Mouse (Mus musculus): Measurements from ENCODE around the gene Bmp2k.

Bmp2k gene

DNA sequence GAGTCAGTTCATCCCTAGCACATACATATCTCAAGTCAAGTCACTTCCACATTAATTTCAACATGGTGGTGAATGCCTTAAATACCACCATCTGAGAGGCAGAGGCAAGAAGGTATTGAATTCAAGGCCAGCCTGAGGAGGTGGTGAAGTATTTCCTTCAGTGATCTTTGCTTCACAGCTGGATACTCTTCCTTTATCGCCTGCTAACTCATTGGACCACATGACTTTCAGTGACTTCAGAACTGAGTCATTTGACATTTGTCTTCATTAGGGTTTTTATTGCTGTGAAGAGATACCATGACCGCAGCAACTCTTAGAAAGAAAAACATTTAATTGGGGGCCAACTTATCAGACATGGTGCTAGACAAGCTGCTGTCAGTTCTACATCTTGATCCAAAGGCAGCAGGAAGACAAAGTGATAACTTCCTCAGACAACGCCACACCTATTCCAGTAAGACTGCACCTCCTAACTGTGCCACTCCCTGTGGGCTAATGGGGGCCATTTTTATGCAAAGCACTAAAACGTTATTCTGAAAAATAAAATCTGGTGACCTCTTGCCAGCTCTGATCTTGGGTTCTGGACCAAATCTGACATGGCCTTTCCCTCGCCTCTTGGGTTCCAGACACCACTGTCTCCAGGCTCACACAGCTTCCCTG, 24.9 kb upstream of the Bmp2k start:
- no peak for DNase-seq (ENCODE audit: low spot score)

DNA sequence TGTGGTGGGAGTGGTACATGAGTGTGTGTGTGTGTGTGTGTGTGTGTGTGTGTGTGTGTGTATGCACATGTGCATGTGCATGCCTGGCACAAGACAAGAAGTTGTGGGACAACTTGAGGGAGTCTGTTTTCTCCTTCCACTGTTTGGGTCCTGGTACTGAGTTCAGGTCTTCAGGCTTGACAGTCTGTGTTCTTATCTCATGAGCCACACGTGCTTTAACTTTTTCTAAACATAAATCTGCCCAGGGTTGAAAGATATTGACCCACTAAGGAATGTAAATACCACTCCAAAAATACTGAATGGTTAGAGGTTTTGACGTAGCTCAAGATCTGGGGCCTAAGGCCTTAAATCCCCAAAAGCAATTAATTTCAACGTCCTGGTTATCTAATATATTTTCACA, 23.8 kb upstream of the Bmp2k start:
- no peak for DNase-seq (ENCODE audit: low spot score)

- DNase-seq (ENCODE audit: low spot score), result no peak
Observed at GRCm38 (mm10) chr5:96974661-96975060, 22.8 kb upstream of the Bmp2k start.

DNA sequence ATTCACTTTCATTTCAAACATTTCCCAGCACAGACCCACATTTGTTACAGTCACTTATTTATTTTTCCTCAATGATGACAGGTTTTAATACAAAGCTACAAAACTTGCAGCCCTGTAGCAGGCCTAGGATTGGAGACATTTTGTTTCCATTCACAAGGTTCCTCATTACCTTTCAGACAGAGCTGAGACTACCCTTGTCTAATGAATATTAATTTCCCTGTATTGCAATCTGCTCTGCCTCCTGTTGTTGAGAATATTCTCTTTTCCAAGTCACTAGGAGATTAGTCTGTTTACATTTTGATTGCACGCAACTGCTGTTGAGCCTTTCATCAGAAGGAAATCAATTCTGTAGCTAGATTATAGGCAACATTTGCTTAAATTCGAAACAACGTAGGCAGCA, 22.4 kb upstream of the Bmp2k start:
- DNase-seq (ENCODE audit: low spot score), result no peak

DNA sequence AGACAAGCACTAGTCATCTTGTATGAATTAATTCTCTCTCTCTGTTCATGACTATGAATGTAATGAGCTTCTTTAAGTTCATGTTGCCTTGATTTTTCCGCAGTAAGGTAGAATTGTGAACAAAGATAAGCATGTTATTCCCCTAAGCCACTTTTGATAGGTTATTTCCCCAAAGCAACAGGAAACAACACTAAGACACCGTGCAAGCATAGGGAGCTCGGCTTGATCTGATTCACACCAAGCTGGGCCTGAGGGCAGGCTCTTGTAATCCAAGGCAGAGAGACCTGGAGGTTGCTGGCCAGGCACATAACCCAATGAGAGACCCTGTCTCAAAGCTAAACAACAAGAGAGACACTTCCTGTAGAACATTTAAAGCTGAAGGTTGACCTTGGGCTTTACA, 21.3 kb upstream of the Bmp2k start:
- no peak for DNase-seq (ENCODE audit: low spot score)

- DNase-seq (ENCODE audit: low spot score), result no peak
Observed at GRCm38 (mm10) chr5:96979296-96980007, 18.0 kb upstream of the Bmp2k start.

GRCm38 (mm10) chr5:96980008-96980634, 17.4 kb upstream of the Bmp2k start:
- no peak for DNase-seq (ENCODE audit: low spot score)

DNA sequence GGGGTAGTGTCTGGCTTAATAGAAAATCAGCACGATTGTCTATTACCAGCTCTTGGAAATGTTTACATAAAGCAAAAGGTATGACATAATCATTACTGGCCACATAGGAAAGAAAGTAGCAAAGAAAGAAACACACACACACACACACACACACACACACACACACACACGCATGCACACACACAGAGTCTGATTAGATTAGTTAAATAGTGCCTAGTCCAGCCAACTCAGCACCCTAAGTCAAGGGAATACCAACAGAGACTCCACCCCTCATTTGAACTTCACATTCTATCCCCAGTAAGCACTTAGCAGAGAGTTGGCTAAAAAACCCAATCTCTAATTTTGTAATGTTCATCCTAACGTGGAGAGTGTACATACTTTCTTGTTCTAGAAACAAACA, 15.5 kb upstream of the Bmp2k start:
- DNase-seq (ENCODE audit: low spot score), result no peak

DNA sequence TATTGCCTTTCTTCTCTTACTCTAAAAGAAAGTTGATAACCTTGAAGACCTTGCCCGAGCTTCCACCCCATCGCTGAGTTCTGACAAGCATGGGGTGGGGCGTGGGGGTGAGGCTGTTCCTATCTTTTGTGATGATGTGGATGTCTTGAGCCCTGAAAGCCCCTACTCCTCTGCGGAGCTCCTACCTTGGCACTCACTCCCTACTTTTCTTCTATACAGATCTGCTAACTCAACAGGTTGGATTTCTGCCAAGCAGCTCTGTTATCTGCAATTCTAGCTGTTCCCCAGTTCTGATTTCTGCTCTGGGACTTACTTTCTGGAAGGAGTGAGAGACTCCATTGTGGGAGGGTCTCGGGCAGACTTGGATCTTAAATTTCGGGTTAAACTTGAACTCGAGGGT, 14.3 kb upstream of the Bmp2k start:
- no peak for DNase-seq (ENCODE audit: low spot score)

DNA sequence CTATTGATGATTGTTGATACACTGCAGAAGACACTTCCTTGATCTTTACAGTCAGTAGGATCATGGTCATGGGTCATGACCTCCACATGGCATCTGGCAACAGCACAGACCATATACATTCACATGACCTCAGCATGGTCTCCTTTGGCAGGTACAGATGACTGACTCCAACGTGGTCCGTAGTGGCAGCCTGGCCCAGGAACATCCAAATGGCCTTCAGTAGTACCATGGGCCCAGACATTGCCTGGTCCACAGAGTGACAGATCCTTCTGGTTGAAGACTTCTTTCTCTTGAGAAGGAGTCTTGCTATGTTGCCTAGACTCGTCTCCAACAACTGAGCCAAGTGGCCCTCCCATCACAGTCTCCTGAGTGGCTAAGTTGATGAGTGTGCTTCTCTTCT, 10.6 kb upstream of the Bmp2k start:
- DNase-seq (ENCODE audit: low spot score), result no peak

DNA sequence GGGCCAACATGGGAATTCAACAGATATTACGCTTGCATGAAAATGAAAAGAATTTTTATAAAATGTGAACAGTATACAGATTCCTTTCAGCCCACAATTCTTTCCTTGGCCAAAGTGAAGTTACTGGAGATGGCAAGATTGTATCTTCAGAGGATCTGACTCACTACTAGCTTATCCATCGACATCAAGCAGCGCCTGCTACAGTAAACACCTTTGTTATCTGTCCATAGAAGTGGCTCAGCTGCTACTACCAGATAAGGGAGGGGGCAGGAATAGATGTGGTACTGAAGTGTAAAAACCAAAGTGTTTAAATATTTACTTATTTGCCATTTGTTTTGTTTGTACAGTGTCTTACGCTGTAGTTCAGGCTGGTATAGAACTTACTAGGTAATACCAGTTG, 8.6 kb upstream of the Bmp2k start:
- no peak for DNase-seq (ENCODE audit: low spot score)

- no peak for DNase-seq (ENCODE audit: low spot score)
Observed at GRCm38 (mm10) chr5:96991156-96991555, 6.3 kb upstream of the Bmp2k start.

DNA sequence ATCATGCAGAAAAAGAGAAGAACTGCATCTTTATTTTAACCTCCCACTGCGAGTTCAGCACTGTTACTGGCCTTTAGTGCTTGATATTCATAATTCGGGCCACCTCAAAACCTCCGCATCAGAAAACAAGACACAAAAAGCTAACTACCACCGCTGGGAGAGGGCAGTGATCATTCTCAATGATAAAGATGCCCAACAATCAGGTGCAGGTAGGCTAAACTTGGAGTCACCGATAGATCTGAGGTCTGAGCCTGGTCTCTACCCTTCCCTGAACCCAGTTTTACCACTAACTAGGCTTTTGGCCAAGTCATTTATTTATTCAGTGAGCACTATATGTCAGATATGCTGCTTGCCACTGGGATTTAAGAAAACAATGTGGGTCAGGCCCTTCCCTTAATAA, 4.8 kb upstream of the Bmp2k start:
- no peak for DNase-seq (ENCODE audit: low spot score)

- DNase-seq (ENCODE audit: low spot score), result no peak
Observed at GRCm38 (mm10) chr5:96993057-96993456, 4.4 kb upstream of the Bmp2k start.

GRCm38 (mm10) chr5:96995791-96996190, 1.7 kb upstream of the Bmp2k start:
- DNase-seq (ENCODE audit: low spot score), result peak; percentile 50

DNA sequence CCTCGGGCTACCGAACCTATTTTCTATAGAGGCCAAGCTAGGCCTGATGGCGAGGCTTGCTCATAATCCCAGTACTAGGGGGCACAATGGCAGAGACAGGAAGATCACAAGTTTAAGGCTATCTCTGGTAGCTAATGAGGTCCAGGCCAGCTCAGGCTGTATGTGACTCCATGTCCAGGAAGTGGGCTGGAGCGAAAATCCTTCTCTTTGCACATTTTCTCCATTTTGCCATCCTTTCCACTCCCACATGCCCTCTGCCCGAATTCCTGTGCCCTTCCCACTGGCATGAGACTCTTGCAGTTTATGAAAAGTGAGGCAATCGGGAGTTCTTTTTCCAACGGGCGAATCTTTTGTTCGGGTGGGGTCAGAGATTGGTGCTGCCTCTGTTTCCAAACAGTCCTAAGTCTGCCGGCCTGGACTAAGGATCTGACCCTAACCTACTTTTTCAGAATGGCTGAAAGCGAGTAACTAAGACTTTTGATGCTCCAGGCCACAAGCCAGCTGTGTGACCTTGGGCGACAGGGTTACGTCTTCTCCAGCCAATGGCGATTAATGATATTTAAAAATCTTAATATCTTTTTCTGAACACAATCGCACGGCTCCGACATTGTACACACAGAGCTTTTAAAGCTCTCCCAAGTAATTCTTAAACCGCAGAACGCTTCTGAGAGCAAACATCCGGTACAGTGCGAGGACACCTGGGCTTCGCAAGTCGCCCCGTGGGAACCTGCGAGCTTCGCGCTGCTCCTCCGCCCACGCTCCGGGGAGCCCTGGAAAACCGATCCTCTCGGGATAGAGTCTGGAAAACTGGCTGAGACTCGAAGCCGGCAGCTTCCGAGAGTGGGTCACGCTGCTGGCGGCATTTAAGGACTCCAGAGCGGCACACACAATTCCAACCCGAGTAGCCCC, 834 bp upstream of the Bmp2k start:
- DNase-seq (ENCODE audit: low spot score), result peak; percentile 44

GRCm38 (mm10) chr5:96997802-96998565, 495 bp downstream of the Bmp2k start:
- peak; percentile 60 for DNase-seq (ENCODE audit: low spot score)

GRCm38 (mm10) chr5:96998566-96998907, 1.0 kb downstream of the Bmp2k start:
- no peak for DNase-seq (ENCODE audit: low spot score)

GRCm38 (mm10) chr5:96999601-97000000, 2.1 kb downstream of the Bmp2k start:
- no peak for DNase-seq (ENCODE audit: low spot score)

GRCm38 (mm10) chr5:97000524-97000923, 3.0 kb downstream of the Bmp2k start:
- no peak for DNase-seq (ENCODE audit: low spot score)

- no peak for DNase-seq (ENCODE audit: low spot score)
Observed at GRCm38 (mm10) chr5:97001153-97001552, 3.7 kb downstream of the Bmp2k start.

DNA sequence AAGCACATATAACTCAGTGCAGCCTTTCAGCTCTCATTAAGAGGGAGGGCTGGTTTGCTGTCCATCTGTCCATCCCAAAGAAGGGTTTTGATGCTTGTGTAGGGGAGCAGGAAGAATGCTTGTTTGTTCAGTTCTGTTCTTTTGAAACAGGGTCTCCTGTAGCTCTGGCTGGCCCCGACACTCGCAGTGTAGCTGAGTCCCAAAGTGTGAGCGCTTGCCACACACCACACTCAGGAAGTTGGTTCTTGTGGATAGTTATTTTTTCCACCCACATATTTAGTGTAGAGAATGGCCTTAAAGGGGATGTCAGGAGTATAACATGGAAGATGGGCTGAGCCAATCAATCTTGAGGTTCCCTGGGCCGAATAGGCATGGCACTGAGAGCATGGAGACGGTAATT, 4.1 kb downstream of the Bmp2k start:
- DNase-seq (ENCODE audit: low spot score), result no peak

All from embryo, embryonic 10.5 days (tissue).